Mouse (Mus musculus) lung, adult 2 months (tissue): ENCODE data around the gene Cnih2. TPM values are rescaled to one million over a fixed set of nuclear protein-coding genes. Genes with fewer than 3 reads are reported as not detected.

Source experiments
- DNase-seq: peaks from one replicate; pipeline ENCODE4 v3.0.0; 2022
- H3K4me1 ChIP-seq: fragments of 200-500 bp; 2 replicates; pipeline ENCODE4 v1.6.1; 2011; ENCODE audit warnings: low read length; ENCODE audit not compliant: control insufficient read depth, insufficient read depth
- H3K4me3 ChIP-seq: fragments of 200-500 bp; replicated peaks from 2 replicates; pipeline ENCODE3; 2011; ENCODE audit warnings: low read depth, mild to moderate bottlenecking, control low read depth, low read length; ENCODE audit errors: extremely low read depth
- CTCF ChIP-seq: fragments of 200-500 bp; IDR thresholded peaks from 2 replicates; pipeline ENCODE4 v1.5.1; 2011; ENCODE audit warnings: mild to moderate bottlenecking, low read length, control low read depth; ENCODE audit not compliant: insufficient read depth
- POLR2A ChIP-seq: fragments of 200-500 bp; IDR thresholded peaks from 2 replicates; pipeline ENCODE4 v1.6.1; 2011; ENCODE audit warnings: low read depth, mild to moderate bottlenecking, control low read depth, low read length, borderline replicate concordance; ENCODE audit errors: extremely low read depth
- WGBS: fragments of 180-500 bp; shearing (Covaris S2); methylation state at CpG from one replicate; pipeline ENCODE4 v1.1.7; 2018; 5-methylcytosine and 5-hydroxymethylcytosine counted together
- polyA plus RNA-seq: library from polyadenylated mRNA; depleted of rRNA; stranded (reverse); fragments of >200 nt; gene quantifications from 2 replicates; pipeline ENCODE4 v1.2.3, GENCODE M21; 2012

Cnih2 gene
- polyA plus RNA-seq, 1 experiment: 1.2 TPM

DNA sequence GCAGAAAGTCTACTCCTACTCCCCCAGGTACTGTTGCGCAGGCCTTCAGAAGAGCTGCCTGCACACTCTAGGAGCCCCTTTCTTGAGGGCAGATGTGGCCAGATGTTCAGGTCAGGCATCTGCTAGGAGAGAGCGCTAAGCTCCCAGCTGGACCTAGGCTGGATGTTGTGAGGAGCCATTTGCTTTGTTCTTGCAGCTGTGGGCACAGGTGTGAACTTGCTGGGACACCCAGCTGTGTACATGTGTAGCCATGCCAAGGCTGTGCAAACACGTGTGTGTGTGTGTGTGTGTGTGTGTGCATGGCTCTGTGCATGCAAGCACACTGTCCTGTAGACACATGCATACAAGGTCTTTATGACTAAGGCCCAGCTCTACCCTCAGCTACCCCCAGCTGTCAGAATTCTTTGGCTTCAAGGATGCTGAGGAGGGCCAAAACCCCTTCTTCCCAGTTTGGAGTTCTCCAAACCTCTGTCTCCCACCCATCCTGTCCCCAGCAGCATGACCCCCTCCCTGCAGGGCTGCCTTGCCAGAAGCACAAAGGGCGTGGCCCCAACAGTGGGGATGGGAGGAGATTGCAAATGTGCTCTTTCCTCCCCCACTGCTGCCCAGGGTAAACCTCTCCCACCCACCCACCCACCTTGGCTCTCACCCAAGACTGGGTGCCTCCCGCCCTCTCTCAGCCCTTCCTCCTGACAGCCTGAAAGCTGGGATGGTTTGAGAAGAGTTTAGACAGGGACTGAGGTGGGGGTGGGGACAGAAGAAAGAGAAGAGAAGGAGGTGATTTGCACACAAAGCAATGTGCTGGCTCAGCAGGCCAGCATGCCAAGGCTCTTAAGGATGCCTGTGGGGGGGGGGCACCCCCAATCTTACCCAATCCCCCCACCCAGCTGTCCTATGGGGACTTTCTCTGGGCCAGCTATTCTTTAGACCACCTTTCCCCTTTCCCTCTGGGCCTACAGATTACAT lies 37.7 kb downstream of the Cnih2 start:
- no peak for DNase-seq
- peaks cover 7% of the 10 kb centered on the region; the same call in 1 of the 2 replicates for H3K4me1 ChIP-seq
- 45% methylated on average over 5 of the region's 5 CpGs for WGBS
- H3K4me3 ChIP-seq: no peak overlapping the region
- TF ChIP-seq CTCF (no peak), POLR2A (no peak)

DNA sequence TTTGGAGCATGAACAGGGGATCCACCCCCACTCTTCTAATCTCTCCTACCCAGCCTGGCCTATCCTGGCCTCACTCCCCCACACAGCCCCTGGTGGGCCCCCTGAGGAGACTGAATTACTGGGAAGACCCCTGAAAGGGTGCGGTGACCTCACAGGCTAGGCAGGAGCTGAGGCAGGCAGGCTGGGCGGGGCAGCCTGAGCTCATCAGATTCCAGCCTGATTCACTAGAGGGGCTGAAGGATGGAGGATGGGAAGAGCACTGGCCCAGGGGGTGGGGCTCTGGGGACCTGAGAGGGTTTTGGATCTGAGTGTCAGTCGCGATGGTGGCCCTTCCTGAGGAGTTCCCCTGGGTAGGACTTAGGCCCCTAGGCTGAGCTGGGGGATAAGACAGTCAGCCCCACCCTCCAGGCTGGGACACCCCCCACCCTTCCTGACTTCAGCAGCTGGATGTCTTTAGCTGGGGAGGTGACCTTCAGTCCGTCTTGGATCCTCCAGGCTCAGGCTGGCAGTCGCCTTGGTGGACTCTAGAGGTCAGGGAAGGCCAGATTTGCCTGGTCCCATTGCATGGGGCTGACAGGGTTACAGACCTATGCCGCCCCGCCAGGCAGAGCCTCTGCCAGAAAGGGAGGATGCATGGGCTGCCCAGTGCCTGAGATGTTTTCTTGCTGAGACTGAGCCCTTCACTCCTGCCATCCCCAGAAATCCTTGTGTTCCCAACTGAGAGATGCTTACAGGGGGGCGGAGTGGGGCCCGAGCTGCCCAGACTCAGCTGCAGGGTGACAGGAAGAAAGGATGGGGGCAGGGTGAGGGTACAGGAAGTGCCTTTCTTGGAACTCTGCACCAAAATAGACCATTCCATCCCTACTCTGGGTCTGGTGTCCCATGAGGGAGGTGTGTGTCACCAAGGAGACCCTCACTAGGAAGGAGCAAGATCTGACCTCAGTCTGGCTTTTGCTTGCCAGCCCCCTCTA lies 39.2 kb downstream of the Cnih2 start:
- no peak for DNase-seq
- Histone ChIP-seq H3K4me1 (peaks cover 7% of the 10 kb centered on the region; the same call in 1 of the 2 replicates), H3K4me3 (no peak overlapping the region)
- TF ChIP-seq POLR2A (no peak), CTCF (no peak)
- WGBS: 20% methylated on average over 10 of the region's 10 CpGs

DNA sequence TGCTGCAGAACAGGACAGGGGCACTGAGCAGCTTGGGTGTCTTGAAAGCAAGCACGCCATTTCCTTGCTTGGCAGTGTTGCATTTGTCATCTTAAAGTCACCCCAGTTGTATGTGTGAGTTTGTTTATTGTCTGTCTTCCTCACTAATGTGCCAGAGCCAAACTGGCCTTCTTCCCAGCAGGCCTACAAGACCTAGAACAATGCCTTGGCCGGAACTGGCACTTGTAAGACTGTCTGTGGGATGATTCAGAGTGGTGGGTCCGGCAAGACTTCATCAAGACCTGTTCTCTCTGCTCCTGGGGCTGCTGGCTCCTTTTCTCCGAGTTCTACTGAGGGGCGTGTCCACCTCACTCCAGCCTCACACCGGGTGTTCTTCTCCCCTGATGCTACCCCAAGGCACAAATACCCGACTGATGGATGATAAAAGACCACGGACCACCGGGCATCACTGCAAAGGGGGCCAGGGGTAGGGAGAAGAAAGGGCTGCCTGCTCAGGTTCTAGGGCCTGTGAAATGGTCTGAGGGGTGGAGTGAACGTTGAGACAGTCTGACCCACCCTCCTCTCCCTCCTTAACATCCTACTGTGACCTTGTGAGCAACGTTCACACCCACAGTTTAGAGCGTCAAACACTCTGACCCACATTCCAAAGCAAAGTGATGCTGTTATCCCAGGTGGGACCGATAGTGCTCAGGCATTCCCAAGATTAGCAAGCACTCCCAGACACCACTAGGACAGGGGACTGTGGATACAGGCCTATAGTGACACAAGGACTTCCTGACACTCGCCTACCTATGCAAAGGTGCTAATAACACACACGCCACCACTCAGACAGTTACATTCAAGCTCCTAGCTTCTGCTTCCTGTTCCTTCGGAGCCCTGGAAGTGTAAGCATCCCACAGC lies 40.2 kb downstream of the Cnih2 start:
- 26% methylated on average over 16 of the region's 16 CpGs for WGBS
- TF ChIP-seq POLR2A (no peak), CTCF (no peak)
- Histone ChIP-seq H3K4me3 (no peak overlapping the region), H3K4me1 (peaks cover 7% of the 10 kb centered on the region; the same call in 1 of the 2 replicates)
- no peak for DNase-seq

DNA sequence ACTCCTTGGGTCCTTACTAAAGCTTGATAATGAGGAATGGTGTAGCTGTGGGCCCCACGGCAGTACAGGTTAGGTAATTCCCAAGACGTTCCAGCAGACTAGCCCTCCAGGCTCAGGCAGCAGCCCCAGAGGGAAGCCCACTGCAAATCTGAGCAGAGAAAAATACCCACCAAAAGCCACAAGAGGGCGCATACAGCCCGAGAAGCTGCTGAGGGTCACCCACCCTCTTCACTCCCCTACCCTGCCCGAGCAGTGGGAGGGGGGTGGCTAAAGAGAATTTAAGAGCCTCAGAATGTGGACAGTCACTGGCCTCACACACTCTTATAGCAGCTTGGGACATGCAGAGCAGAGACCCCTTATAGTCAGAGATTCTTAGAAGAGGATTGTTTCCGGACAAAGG lies 42.1 kb downstream of the Cnih2 start:
- DNase-seq: no peak
- no peak for TF ChIP-seq POLR2A
- TF ChIP-seq CTCF: peak; percentile 69
- whole genome bisulfite sequencing: 23% methylated on average over 6 of the region's 6 CpGs
- H3K4me1 ChIP-seq: peaks cover 7% of the 10 kb centered on the region; the same call in 1 of the 2 replicates
- no peak overlapping the region for H3K4me3 ChIP-seq

DNA sequence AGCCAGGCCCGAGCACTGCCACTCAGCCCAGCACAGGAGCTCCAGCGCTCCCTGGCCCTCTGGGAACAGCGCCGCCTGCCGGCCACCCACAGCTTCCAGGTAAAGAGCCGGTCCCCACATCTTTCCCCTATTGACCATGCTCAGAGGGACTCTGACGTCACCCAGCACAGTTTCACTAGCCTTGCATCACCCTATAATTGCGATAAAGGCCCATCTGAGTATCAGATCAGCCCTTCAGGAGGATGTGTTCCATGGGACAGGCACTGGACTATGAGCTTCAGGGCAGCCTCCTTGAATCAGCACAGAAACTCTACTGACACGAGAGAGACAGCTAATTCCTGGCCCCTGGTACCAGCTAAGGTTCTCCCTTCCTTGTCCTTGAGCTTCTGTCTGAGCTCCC lies 44.4 kb downstream of the Cnih2 start:
- WGBS: 47% methylated on average over 9 of the region's 9 CpGs
- DNase-seq: peak; percentile 57
- no peak overlapping the region for H3K4me3 ChIP-seq
- TF ChIP-seq CTCF (peak; percentile 54), POLR2A (no peak)
- peaks cover 10% of the 10 kb centered on the region for H3K4me1 ChIP-seq

DNA sequence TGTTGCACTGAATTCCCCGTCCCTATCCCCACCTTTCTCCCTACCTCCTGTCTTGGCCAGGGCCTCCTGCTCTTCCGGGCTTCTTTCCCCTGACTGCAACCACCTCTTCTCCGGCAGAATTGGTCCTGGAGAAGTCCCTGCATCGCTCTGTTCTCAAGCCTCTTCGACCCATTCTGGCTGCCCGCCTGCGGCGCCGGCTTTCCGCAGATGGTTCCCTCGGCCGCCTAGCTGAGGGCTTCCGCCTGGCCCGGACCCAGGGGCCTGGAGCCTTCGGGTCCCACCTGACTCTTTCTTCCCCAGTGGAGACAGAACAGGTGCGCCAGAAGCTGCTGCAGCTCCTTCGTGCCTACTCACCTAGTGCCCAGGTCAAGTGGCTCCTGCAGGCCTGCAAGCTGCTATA lies 45.5 kb downstream of the Cnih2 start:
- no peak for DNase-seq
- Histone ChIP-seq H3K4me3 (no peak overlapping the region), H3K4me1 (peaks cover 3% of the 10 kb centered on the region; the same call in 1 of the 2 replicates)
- WGBS: 82% methylated on average over 17 of the region's 17 CpGs
- TF ChIP-seq CTCF: no peak
- no peak for TF ChIP-seq POLR2A

DNA sequence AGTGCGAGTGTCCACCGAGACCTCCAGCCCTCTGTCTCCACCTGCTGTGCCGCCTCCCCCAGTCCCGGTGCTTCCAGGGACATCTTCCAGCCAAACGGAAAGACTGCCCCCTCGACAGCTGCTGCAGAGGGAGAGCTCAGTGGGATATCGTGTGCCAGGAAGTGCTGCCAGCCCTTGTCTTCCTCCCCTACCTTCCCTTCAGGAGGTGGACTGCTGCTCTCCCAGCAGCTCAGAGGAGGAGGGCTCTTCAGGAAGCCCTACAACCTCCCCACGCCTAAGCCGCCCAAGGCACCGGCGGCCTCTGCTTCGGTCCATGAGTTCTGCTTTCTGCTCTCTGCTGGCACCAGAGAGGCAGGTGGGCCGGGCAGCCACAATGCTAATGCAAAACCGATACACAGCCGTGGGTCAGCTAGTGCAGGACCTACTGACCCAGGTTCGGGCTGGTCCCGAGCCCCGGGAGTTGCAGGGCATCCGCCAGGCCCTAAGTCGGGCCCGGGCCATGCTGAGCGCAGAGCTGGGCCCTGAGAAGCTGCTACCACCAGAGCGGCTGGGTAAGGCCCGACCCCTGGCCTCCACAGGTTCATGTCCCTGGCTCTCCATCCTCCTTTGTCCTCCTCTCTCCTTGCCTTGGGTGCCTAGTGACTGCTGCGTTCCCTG lies 46.0 kb downstream of the Cnih2 start:
- no peak for DNase-seq
- Histone ChIP-seq H3K4me1 (peaks cover 3% of the 10 kb centered on the region; the same call in 1 of the 2 replicates), H3K4me3 (no peak overlapping the region)
- TF ChIP-seq CTCF: no peak
- no peak for TF ChIP-seq POLR2A
- WGBS: 54% methylated on average over 25 of the region's 25 CpGs

DNA sequence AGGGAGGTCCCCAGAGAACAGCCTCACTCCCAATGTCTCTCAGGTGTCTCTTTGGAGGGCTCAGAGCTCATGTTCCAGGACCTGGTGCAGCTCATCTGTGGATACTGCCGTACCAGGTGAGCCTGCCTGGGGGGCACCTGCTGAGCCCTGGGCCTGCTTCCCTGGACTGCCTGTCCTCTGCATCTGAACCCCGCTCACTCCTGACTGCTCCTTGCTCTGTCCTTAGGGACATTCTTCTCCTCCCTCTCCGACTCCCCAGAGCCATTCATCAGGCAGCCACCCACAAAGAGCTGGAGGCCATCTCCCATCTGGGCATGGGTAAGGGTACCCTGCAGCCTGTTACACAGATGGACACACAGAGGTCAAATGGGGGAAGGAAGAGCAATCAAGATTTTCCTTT lies 46.8 kb downstream of the Cnih2 start:
- peaks cover 3% of the 10 kb centered on the region; the same call in 1 of the 2 replicates for H3K4me1 ChIP-seq
- H3K4me3 ChIP-seq: no peak overlapping the region
- WGBS: 70% methylated on average over 3 of the region's 3 CpGs

More for the DNA sequence above, 46.8 kb downstream of the Cnih2 start:
- DNase-seq: no peak
- TF ChIP-seq CTCF (no peak), POLR2A (no peak)
